Mouse (Mus musculus) heart, postnatal 0 days (tissue): ENCODE data around the gene Pdlim3. TPM values are rescaled to one million over a fixed set of nuclear protein-coding genes. Genes with fewer than 3 reads are reported as not detected.

Experiments
- ATAC-seq: fragments of 200-750 bp; cut with Nextera tagmentation; 2 replicates; pipeline ENCODE4 v1.8.0; 2017; ENCODE audit warnings: low read depth, moderate number of reproducible peaks, moderate library complexity; ENCODE audit not compliant: insufficient read depth
- DNase-seq: peaks from one replicate; pipeline ENCODE4 v3.0.0-alpha.2; 2016; ENCODE audit warnings: low spot score
- H3K27ac ChIP-seq: fragments of 300-500 bp; sonication (generic); 2 replicates; pipeline ENCODE4 v1.5.1; 2014; ENCODE audit warnings: low read depth, mild to moderate bottlenecking
- H3K27me3 ChIP-seq: fragments of 300-500 bp; sonication (generic); 2 replicates; pipeline ENCODE4 v1.6.1; 2014; ENCODE audit warnings: low read length, mixed read lengths; ENCODE audit not compliant: control insufficient read depth, insufficient read depth
- H3K36me3 ChIP-seq: fragments of 300-500 bp; sonication (generic); replicated peaks from 2 replicates; pipeline ENCODE4 v1.6.1; 2014; ENCODE audit warnings: low read length, mixed read lengths; ENCODE audit not compliant: control insufficient read depth, insufficient read depth
- H3K4me1 ChIP-seq: fragments of 300-500 bp; sonication (generic); 2 replicates; pipeline ENCODE4 v1.6.1; 2014; ENCODE audit warnings: antibody characterized with exemption; ENCODE audit not compliant: control insufficient read depth, insufficient read depth
- H3K4me2 ChIP-seq: fragments of 300-500 bp; sonication (generic); 2 replicates; pipeline ENCODE4 v1.6.1; 2014; ENCODE audit warnings: low read depth, mild to moderate bottlenecking, low read length, moderate library complexity
- H3K4me3 ChIP-seq: fragments of 300-500 bp; sonication (generic); 2 replicates; pipeline ENCODE4 v1.5.1; 2014; ENCODE audit warnings: low read depth, low read length
- H3K9ac ChIP-seq: fragments of 300-500 bp; sonication (generic); replicated peaks from 2 replicates; pipeline ENCODE4 v1.6.1; 2014; ENCODE audit warnings: low read depth, low read length, mixed read lengths
- H3K9me3 ChIP-seq: fragments of 300-500 bp; sonication (generic); replicated peaks from 2 replicates; pipeline ENCODE4 v1.6.1; 2016; ENCODE audit warnings: low read length; ENCODE audit not compliant: control insufficient read depth
- CTCF ChIP-seq: IDR thresholded peaks from 2 replicates; pipeline ENCODE4 v1.5.1; 2016; ENCODE audit warnings: antibody characterized with exemption, control low read depth, low read depth
- EP300 ChIP-seq: IDR thresholded peaks from 2 replicates; pipeline ENCODE4 v1.6.1; 2016; ENCODE audit warnings: antibody characterized with exemption, low read depth
- WGBS: fragments of 180-500 bp; shearing (Covaris S2); extraction: QIAGEN DNeasy Blood & Tissue Kit; methylation state at CpG from one replicate; pipeline ENCODE4 v1.1.7; 2014; 5-methylcytosine and 5-hydroxymethylcytosine counted together
- polyA plus RNA-seq: library from polyadenylated mRNA; unstranded; fragments of >200 nt; fragmentation: Nextera tagmentation; extraction: Ambion mirVana; gene quantifications from 2 replicates; pipeline ENCODE4 v1.2.1, GENCODE M21; 2015
- total RNA-seq: library from RNA; depleted of rRNA; stranded (reverse); fragments of >200 nt; gene quantifications from 2 replicates; pipeline ENCODE4 v1.2.3, GENCODE M21; 2014; ENCODE audit warnings: low replicate concordance; rRNA removed

Gene Pdlim3
- 128 and 168 TPM in 2 replicates for total RNA-seq
- polyA plus RNA-seq = 125 and 127 TPM in 2 replicates

DNA sequence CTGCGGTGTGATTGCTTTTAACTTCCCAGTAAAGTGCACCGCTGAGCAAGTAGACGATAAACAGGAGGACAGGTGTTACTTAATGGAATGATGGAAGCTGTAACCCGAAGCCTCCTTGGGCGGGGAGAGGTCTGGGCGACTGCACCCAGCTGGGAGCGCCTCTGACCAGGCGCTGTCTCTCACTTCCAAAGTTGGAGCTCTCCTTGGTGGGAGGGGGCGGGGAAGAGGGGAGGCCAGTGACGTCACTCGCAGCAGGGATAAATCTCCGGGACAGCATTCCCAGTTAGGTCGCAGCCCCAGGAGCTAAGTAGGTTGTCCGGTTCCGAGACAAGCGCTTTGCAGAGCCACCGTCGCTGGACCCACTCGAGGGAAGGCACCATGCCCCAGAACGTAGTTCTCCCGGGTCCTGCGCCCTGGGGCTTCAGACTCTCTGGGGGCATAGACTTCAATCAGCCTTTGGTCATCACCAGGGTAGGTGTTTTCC is at the start of gene Pdlim3:
Gene Pdlim3 (plus strand): TSS at position 260 of the 484 bp plus-strand sequence.
- WGBS = 1% methylated on average over 22 of the region's 22 CpGs
- TF ChIP-seq CTCF = no peak
- no peak for TF ChIP-seq EP300
- ATAC-seq = peak; percentile 91
- no peaks in the 10 kb centered on the region for H3K36me3 ChIP-seq
- peak within 1 kb of the TSS; percentile 66 for H3K4me3 ChIP-seq
- no peaks in the 10 kb centered on the region for H3K9me3 ChIP-seq
- H3K9ac ChIP-seq = peak within 1 kb of the TSS; percentile 69
- H3K27ac ChIP-seq = peak within 1 kb of the TSS; percentile 90
- peak within 1 kb of the TSS; percentile 85 for H3K4me2 ChIP-seq
- 0 out of 2 replicates have a peak, but pooled peaks cover 3% of the 10 kb centered on the region for H3K4me1 ChIP-seq
- peak; percentile 87 for DNase-seq
- H3K27me3 ChIP-seq = no peaks in the 10 kb centered on the region

DNA sequence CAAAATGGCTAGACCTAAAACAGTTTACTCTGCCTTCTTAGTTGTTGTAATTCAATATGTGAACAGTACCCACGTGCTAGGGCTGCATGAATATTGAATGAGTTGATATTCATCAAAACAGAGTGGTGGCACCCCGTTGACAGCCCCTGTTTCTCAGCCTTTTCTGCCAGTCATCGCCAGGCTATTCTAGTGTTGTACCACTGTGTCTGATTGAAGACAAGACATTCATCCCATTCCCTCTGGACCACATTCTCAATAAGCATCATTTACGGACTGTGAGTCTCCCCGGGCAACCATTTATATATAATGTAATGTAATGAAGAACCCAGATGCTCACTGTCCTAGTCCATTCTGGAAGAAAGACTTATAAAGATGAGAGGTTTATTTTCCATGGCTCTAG is 42.0 kb upstream of the Pdlim3 start:
- peaks cover 24% of the 10 kb centered on the region for H3K4me1 ChIP-seq
- no peak overlapping the region for H3K4me3 ChIP-seq
- WGBS = 88% methylated on average over 5 of the region's 5 CpGs
- no peaks in the 10 kb centered on the region for H3K9me3 ChIP-seq
- H3K9ac ChIP-seq = no peak overlapping the region
- no peaks in the 10 kb centered on the region for H3K36me3 ChIP-seq
- no peak for TF ChIP-seq CTCF
- TF ChIP-seq EP300 = no peak
- H3K27ac ChIP-seq = no peak overlapping the region
- no peaks in the 10 kb centered on the region for H3K27me3 ChIP-seq
- ATAC-seq (no peak), DNase-seq (no peak)
- H3K4me2 ChIP-seq = no peak overlapping the region

DNA sequence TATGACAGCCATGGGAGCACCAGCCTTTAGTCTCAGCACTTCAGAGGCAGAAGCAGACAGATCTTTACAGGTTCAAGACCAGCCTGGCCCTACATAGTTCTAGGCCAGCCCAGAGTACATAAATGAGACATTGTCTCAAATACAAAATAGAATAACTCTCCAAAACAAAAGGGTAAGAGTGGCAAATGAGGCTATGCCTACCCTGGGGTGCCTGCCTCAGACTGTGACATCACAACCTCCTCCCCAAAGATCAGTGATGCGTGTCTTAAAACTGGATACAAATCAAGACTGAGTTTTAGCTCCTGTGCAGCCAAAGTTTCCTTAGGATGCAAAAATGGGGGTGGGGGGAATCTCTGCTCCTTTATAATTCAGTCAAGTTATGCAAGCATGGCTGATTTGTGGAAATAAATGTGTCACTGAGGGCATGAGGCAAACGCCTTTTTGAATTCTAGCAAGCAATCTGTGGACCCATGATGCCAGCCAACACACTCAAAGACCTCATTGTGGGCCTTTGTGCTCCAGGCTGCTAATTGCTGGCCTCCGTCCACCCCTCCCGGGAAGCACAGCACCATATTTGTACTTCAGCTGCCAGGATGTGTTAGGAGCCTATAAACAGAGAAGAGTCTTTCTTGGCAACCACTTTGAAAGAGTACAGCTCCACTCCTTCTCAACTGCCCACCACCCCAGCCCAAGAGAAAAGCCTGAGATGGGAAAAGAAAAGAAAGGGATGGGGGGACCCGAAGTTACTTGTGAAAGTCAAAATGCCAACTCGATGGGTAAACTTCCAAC is 41.0 kb upstream of the Pdlim3 start:
- ATAC-seq = peak; percentile 74
- H3K4me2 ChIP-seq = no peak overlapping the region
- no peak for TF ChIP-seq EP300
- no peak for TF ChIP-seq CTCF

DNA sequence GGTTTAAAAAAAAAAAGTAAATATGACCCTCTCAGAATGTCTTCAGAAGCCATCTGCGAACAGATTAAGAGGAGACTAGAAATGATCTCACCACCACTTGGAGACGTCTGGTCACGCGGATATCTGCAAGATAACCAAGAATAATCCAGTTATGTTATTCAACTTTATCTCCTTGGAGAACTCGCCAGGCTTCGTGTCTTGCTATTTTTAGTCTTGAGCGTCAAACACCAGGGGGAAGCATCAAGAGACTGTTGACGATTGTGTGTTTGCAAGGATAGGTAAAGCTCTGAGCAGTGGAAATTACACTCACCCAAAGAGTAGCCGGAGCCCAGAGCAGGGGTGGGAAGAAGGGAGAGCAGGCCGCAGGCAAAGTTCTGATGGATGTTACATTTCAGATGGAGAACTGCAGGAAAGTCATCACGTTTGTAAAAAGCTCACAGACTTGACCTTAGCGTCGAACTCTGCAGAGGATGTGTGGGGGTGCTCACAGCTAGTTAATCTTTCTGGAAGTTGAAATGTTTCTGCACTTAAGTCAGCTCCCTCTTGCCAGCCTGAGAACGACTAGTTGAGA is 40.3 kb upstream of the Pdlim3 start:
- Histone ChIP-seq H3K9ac (no peak overlapping the region), H3K4me1 (peaks cover 24% of the 10 kb centered on the region), H3K36me3 (no peaks in the 10 kb centered on the region), H3K27ac (peak overlapping the region; percentile 85), H3K9me3 (no peaks in the 10 kb centered on the region), H3K4me3 (no peak overlapping the region), H3K4me2 (no peak overlapping the region), H3K27me3 (no peaks in the 10 kb centered on the region)
- TF ChIP-seq CTCF (peak; percentile 12; the same call in 1 of the 2 replicates), EP300 (no peak)
- DNase-seq = peak; percentile 69
- 7% methylated on average over 14 of the region's 14 CpGs for WGBS
- ATAC-seq = peak; percentile 72

More for the DNA sequence above, 41.0 kb upstream of the Pdlim3 start:
- H3K4me3 ChIP-seq = no peak overlapping the region
- WGBS = 34% methylated on average over 6 of the region's 6 CpGs
- H3K9ac ChIP-seq = no peak overlapping the region
- DNase-seq = peak; percentile 67
- no peaks in the 10 kb centered on the region for H3K36me3 ChIP-seq
- peaks cover 24% of the 10 kb centered on the region for H3K4me1 ChIP-seq
- no peaks in the 10 kb centered on the region for H3K9me3 ChIP-seq
- H3K27me3 ChIP-seq = no peaks in the 10 kb centered on the region
- peak overlapping the region; percentile 85 for H3K27ac ChIP-seq

DNA sequence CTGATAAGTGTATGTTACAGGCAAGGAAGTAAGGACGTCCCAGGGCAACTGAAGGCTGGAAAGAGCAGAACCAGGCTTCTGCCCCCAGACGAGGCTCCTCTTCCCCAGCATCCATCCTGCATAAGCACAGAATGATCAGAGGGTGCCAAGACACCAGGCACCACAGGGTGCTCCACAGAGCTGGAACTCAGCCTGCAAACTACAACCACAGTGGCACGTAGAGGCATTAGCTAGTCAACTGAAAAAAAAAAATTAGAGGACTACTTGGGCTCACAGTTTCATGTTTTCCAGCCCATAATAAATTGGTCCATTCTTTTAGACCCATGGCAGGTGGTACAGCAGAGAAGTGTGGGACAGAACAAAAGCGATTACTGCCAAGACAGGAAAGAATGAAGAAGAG is 39.4 kb upstream of the Pdlim3 start:
- ATAC-seq (no peak), DNase-seq (no peak)
- H3K9ac ChIP-seq = no peak overlapping the region
- H3K27ac ChIP-seq = peak overlapping the region; percentile 85
- H3K4me1 ChIP-seq = peaks cover 24% of the 10 kb centered on the region
- 65% methylated on average over 4 of the region's 4 CpGs for WGBS
- H3K36me3 ChIP-seq = no peaks in the 10 kb centered on the region
- no peak overlapping the region for H3K4me2 ChIP-seq
- H3K27me3 ChIP-seq = no peaks in the 10 kb centered on the region
- H3K4me3 ChIP-seq = no peak overlapping the region
- TF ChIP-seq CTCF (no peak), EP300 (no peak)
- H3K9me3 ChIP-seq = no peaks in the 10 kb centered on the region
